ENCODE assay signal across 24 mouse cellular contexts in the genomic region with DNA sequence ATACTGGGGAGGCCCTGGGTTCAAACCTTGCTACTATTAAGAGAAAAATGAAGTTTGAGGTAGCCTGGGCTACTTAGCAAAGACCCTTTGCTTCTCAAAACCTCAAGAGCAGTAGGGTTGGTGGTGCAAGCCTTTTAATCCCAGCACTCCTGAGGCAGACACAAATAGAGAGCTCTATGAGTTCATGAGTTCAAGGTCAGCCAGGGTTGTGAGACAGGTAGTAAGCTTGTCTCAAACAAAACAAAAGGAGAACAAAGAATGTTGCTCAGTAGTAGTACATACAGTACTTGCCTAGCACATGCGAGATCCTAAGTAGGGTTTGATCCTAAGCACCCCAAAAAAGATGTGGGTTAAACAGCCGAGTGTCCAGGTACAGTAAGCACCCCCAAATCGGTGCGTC. TPM values are rescaled to one million over a fixed set of nuclear protein-coding genes. Genes with fewer than 3 reads are reported as not detected.
A peak's percentile ranks its signal among the peaks of the same experiment; 100 is the strongest.
DNase-seq lines count a peak whose midpoint lies in the region; ATAC-seq and TF ChIP-seq lines count a peak whose summit lies in the region.
"Had no signal": no experiment of that assay in that cellular context is flagged by ENCODE, and none has a peak within 500 bp of the region (broad histone marks: within the 10 kb centered on the region; RNA-seq: fewer than 3 reads in every experiment).

No protein-coding gene starts in this region.

- no peak for TF ChIP-seq POLR2A in ES-Bruce4 (IDR thresholded peaks at IDR 0.05; ENCODE audit: insufficient read depth, low read length)

- peaks cover 27% of the 10 kb centered on the region for H3K4me1 ChIP-seq in hindbrain, embryonic 12.5 days
- peaks cover 25% of the 10 kb centered on the region for H3K4me1 ChIP-seq in hindbrain, embryonic 14.5 days (replicated peaks; ENCODE audit: control insufficient read depth, insufficient read depth, low read length)
- H3K4me1 ChIP-seq in ES-Bruce4 (ENCODE audit: control insufficient read depth, insufficient read depth, low read length) = peaks cover 9% of the 10 kb centered on the region
- peaks cover 13% of the 10 kb centered on the region for H3K4me1 ChIP-seq in embryonic facial prominence, embryonic 11.5 days (ENCODE audit: control insufficient read depth, insufficient read depth, low read length)
- peaks cover 32% of the 10 kb centered on the region for H3K4me1 ChIP-seq in limb, embryonic 13.5 days
- H3K4me1 ChIP-seq: liver, embryonic 13.5 days; megakaryocyte, embryonic 14.5 days had no signal

- no peak for TF ChIP-seq EP300 in ES-Bruce4 (IDR thresholded peaks at IDR 0.05; ENCODE audit: insufficient read depth, low read depth, low read length)

- WGBS in hindbrain, embryonic 12.5 days = 80% methylated on average over 4 of the region's 4 CpGs
- 84% methylated on average over 4 of the region's 4 CpGs for WGBS in hindbrain, embryonic 14.5 days
- WGBS in embryonic facial prominence, embryonic 11.5 days = 66% methylated on average over 4 of the region's 4 CpGs
- WGBS in limb, embryonic 13.5 days = 70% methylated on average over 4 of the region's 4 CpGs

- H3K36me3 ChIP-seq in hindbrain, embryonic 12.5 days = no peaks in the 10 kb centered on the region
- H3K36me3 ChIP-seq in hindbrain, embryonic 14.5 days (replicated peaks; ENCODE audit: control insufficient read depth, insufficient read depth) = no peaks in the 10 kb centered on the region
- H3K36me3 ChIP-seq in ES-Bruce4 (ENCODE audit: control insufficient read depth, insufficient read depth, low read length, poor library complexity, severe bottlenecking) = no peaks in the 10 kb centered on the region
- H3K36me3 ChIP-seq in embryonic facial prominence, embryonic 11.5 days (replicated peaks; ENCODE audit: control insufficient read depth, insufficient read depth, low read depth, low read length) = no peaks in the 10 kb centered on the region
- no peaks in the 10 kb centered on the region for H3K36me3 ChIP-seq in limb, embryonic 13.5 days
- H3K36me3 ChIP-seq: liver, embryonic 13.5 days; neural tube, embryonic 15.5 days; stomach, embryonic 15.5 days had no signal

- no peaks in the 10 kb centered on the region for H3K9me3 ChIP-seq in hindbrain, embryonic 12.5 days (replicated peaks)
- no peaks in the 10 kb centered on the region for H3K9me3 ChIP-seq in hindbrain, embryonic 14.5 days (ENCODE audit: control insufficient read depth, low read length)
- H3K9me3 ChIP-seq in ES-Bruce4 (replicated peaks; ENCODE audit: control insufficient read depth, insufficient read depth, low read length, poor library complexity, severe bottlenecking) = no peaks in the 10 kb centered on the region
- H3K9me3 ChIP-seq in embryonic facial prominence, embryonic 11.5 days (replicated peaks; ENCODE audit: control insufficient read depth, low read length) = no peaks in the 10 kb centered on the region
- no peaks in the 10 kb centered on the region for H3K9me3 ChIP-seq in limb, embryonic 13.5 days
- H3K9me3 ChIP-seq: forebrain, embryonic 13.5 days; liver, embryonic 13.5 days; megakaryocyte, embryonic 14.5 days; neural tube, embryonic 15.5 days; stomach, embryonic 15.5 days had no signal

- H3K27me3 ChIP-seq in hindbrain, embryonic 12.5 days = peaks cover 50% of the 10 kb centered on the region
- peaks cover 12% of the 10 kb centered on the region; the same call in 1 of the 2 replicates for H3K27me3 ChIP-seq in hindbrain, embryonic 14.5 days (ENCODE audit: control insufficient read depth, insufficient read depth, low read length)
- no peaks in the 10 kb centered on the region for H3K27me3 ChIP-seq in ES-Bruce4 (ENCODE audit: control insufficient read depth, insufficient read depth, low read length, poor library complexity, severe bottlenecking)
- peaks cover 17% of the 10 kb centered on the region for H3K27me3 ChIP-seq in embryonic facial prominence, embryonic 11.5 days (ENCODE audit: control insufficient read depth, insufficient read depth, low read length)
- peaks cover 59% of the 10 kb centered on the region for H3K27me3 ChIP-seq in limb, embryonic 13.5 days

- ATAC-seq in hindbrain, embryonic 12.5 days (ENCODE audit: low FRiP score) = no peak
- no peak for ATAC-seq in hindbrain, embryonic 14.5 days (ENCODE audit: low FRiP score)
- ATAC-seq in embryonic facial prominence, embryonic 11.5 days (replicated peaks; ENCODE audit: insufficient number of reproducible peaks, low FRiP score, low TSS enrichment, low read depth) = no peak
- ATAC-seq in limb, embryonic 13.5 days (ENCODE audit: low FRiP score, low read depth) = no peak
- ATAC-seq: CD4-positive, CD25-positive, alpha-beta regulatory T cell, adult 4 months; forebrain, embryonic 13.5 days; hindbrain, postnatal 0 days; intestine, postnatal 0 days; midbrain, embryonic 16.5 days had no signal

- no peak for TF ChIP-seq CTCF in ES-Bruce4 (IDR thresholded peaks at IDR 0.05; ENCODE audit: low read depth, low read length)

- no peak overlapping the region for H3K9ac ChIP-seq in hindbrain, embryonic 12.5 days
- H3K9ac ChIP-seq in hindbrain, embryonic 14.5 days = no peak overlapping the region
- H3K9ac ChIP-seq in ES-Bruce4 (ENCODE audit: low read depth, poor library complexity, severe bottlenecking) = no peak overlapping the region
- H3K9ac ChIP-seq in embryonic facial prominence, embryonic 11.5 days (replicated peaks; ENCODE audit: low read length) = no peak overlapping the region
- 0 out of 2 replicates have a peak overlapping the region, but pooled peaks have one; percentile 8 for H3K9ac ChIP-seq in limb, embryonic 13.5 days
- H3K9ac ChIP-seq: forebrain, embryonic 13.5 days; liver, embryonic 13.5 days; neural tube, embryonic 15.5 days; stomach, embryonic 15.5 days had no signal

- DNase-seq in hindbrain, embryonic 14.5 days (ENCODE audit: low spot score) = no peak
- DNase-seq in embryonic facial prominence, embryonic 11.5 days (ENCODE audit: low spot score) = no peak
- no peak for DNase-seq in frontal cortex, adult 2 months (ENCODE audit: extremely low spot score in 1 of 2, low spot score in 1 of 2)
- no peak for DNase-seq in embryo, embryonic 10.5 days (ENCODE audit: low spot score)
- DNase-seq: adrenal gland, postnatal 10 days; gastrocnemius, postnatal 14 days; heart, adult 11 months; liver, embryonic 13.5 days; lung, adult 2 months; thymus, postnatal 25 days had no signal

- 0 out of 2 replicates have a peak overlapping the region, but pooled peaks have one; percentile 24 for H3K27ac ChIP-seq in hindbrain, embryonic 12.5 days
- no peak overlapping the region for H3K27ac ChIP-seq in hindbrain, embryonic 14.5 days
- H3K27ac ChIP-seq in ES-Bruce4 (ENCODE audit: insufficient read depth, low read length) = peak overlapping the region; percentile 95
- 0 out of 2 replicates have a peak overlapping the region, but pooled peaks have one; percentile 14 for H3K27ac ChIP-seq in embryonic facial prominence, embryonic 11.5 days (replicated peaks; ENCODE audit: low read depth, low read length)
- peak overlapping the region; percentile 61; the same call in 1 of the 2 replicates for H3K27ac ChIP-seq in limb, embryonic 13.5 days
- H3K27ac ChIP-seq: forebrain, embryonic 13.5 days; hindbrain, postnatal 0 days; left cerebral cortex, adult 2 months; liver, embryonic 13.5 days; neural tube, embryonic 15.5 days; stomach, embryonic 15.5 days had no signal

- H3K4me3 ChIP-seq in hindbrain, embryonic 12.5 days = no peak overlapping the region
- no peak overlapping the region for H3K4me3 ChIP-seq in hindbrain, embryonic 14.5 days (replicated peaks; ENCODE audit: low read length)
- H3K4me3 ChIP-seq in ES-Bruce4 (ENCODE audit: low read depth, low read length) = no peak overlapping the region
- no peak overlapping the region for H3K4me3 ChIP-seq in embryonic facial prominence, embryonic 11.5 days (ENCODE audit: low read depth, low read length)
- no peak overlapping the region for H3K4me3 ChIP-seq in limb, embryonic 13.5 days
- H3K4me3 ChIP-seq: forebrain, embryonic 13.5 days; left cerebral cortex, adult 2 months; liver, embryonic 13.5 days; megakaryocyte, embryonic 14.5 days; neural tube, embryonic 15.5 days; stomach, embryonic 15.5 days had no signal

- H3K4me2 ChIP-seq in hindbrain, embryonic 12.5 days (replicated peaks) = no peak overlapping the region
- no peak overlapping the region for H3K4me2 ChIP-seq in hindbrain, embryonic 14.5 days (replicated peaks)
- H3K4me2 ChIP-seq in embryonic facial prominence, embryonic 11.5 days (ENCODE audit: low read depth, low read length) = no peak overlapping the region
- H3K4me2 ChIP-seq in limb, embryonic 13.5 days (replicated peaks) = peak overlapping the region; percentile 47
- H3K4me2 ChIP-seq: forebrain, embryonic 13.5 days; heart, embryonic 11.5 days; liver, embryonic 13.5 days; neural tube, embryonic 15.5 days; stomach, embryonic 15.5 days had no signal

RNA-seq across cellular contexts. Expression of a gene that starts 13.9 kb away (rescaled TPM):
- 47.3 and 48.7 TPM in 2 replicates for polyA plus RNA-seq in hindbrain, embryonic 12.5 days (2016; fragmentation: Nextera tagmentation; extraction: Ambion mirVana)
- polyA plus RNA-seq in hindbrain, embryonic 14.5 days (2014; fragmentation: Nextera tagmentation; extraction: Ambion mirVana) = 110 TPM in 2 replicates
- polyA plus RNA-seq in ES-Bruce4 (2011; ENCODE audit: insufficient read depth, insufficient read length, low read depth, missing spikeins) = 0.33 and 0.57 TPM in 2 replicates
- polyA plus RNA-seq in embryonic facial prominence, embryonic 11.5 days (2014; fragmentation: Nextera tagmentation; extraction: Ambion mirVana) = 1.5 and 2.1 TPM in 2 replicates
- polyA plus RNA-seq in limb, embryonic 13.5 days (2015; fragmentation: Nextera tagmentation; extraction: Ambion mirVana) = 0.18 and 0.60 TPM in 2 replicates
- 169 and 190 TPM in 2 replicates for polyA plus RNA-seq in frontal cortex, adult 2 months (2012; rRNA removed)
- polyA plus RNA-seq: CD4-positive, CD25-positive, alpha-beta regulatory T cell, adult 4 months; heart, postnatal 0 days had no signal

RNA-seq across cellular contexts. Expression of a gene that starts 22.8 kb away (rescaled TPM):
- 5.0 and 7.1 TPM in 2 replicates for polyA plus RNA-seq in hindbrain, embryonic 12.5 days (2016; fragmentation: Nextera tagmentation; extraction: Ambion mirVana)
- 2.8 and 6.1 TPM in 2 replicates for polyA plus RNA-seq in hindbrain, embryonic 14.5 days (2014; fragmentation: Nextera tagmentation; extraction: Ambion mirVana)
- polyA plus RNA-seq in ES-Bruce4 (2011; ENCODE audit: insufficient read depth, insufficient read length, low read depth, missing spikeins) = 14.3 and 17.0 TPM in 2 replicates
- polyA plus RNA-seq in embryonic facial prominence, embryonic 11.5 days (2014; fragmentation: Nextera tagmentation; extraction: Ambion mirVana) = 2.7 and 3.0 TPM in 2 replicates
- 0.66 and 1.4 TPM in 2 replicates for polyA plus RNA-seq in limb, embryonic 13.5 days (2015; fragmentation: Nextera tagmentation; extraction: Ambion mirVana)
- 7.0 and 8.6 TPM in 2 replicates for polyA plus RNA-seq in frontal cortex, adult 2 months (2012; rRNA removed)

Comparison
In these comparisons a context has a peak if more than half of its experiments do, and no peak if none do; other contexts are left out.
1. RNA of a gene that starts 13.9 kb away (polyA plus RNA-seq): 169 to 190 TPM in frontal cortex, adult 2 months, 110 TPM in hindbrain, embryonic 14.5 days and 47.3 to 48.7 TPM in hindbrain, embryonic 12.5 days; 1.5 to 2.1 TPM in embryonic facial prominence, embryonic 11.5 days, 0.33 to 0.57 TPM in ES-Bruce4 and 0.18 to 0.60 TPM in limb, embryonic 13.5 days; every median in the first group is over 10 times any median in the second.